Mouse (Mus musculus): Measurements from ENCODE around the gene Txndc5. TPM values are rescaled to one million over a fixed set of nuclear protein-coding genes. Genes with fewer than 3 reads are reported as not detected.

The Txndc5 gene
- polyA plus RNA-seq (2016; fragmentation: Nextera tagmentation; extraction: Ambion mirVana), result 131 and 155 TPM in 2 replicates

GRCm38 (mm10) chr13:38528687-38529294, at the start of gene Txndc5:
Gene Txndc5, minus strand, starts transcription at chr13:38528824.
- Histone ChIP-seq H3K4me3 (peak within 1 kb of the TSS; percentile 89), H3K27me3 (ENCODE audit: low read depth, poor library complexity, severe bottlenecking) (0 out of 2 replicates have a peak, but pooled peaks cover 6% of the 10 kb centered on the region), H3K36me3 (no peaks in the 10 kb centered on the region)

GRCm38 (mm10) chr13:38574668-38575067, 46.0 kb upstream of the Txndc5 start:
- 85% methylated on average over 3 of the region's 3 CpGs for WGBS
- no peaks in the 10 kb centered on the region for H3K4me1 ChIP-seq
- H3K9me3 ChIP-seq (replicated peaks), result no peaks in the 10 kb centered on the region
- no peak for DNase-seq (ENCODE audit: low spot score)
- H3K4me3 ChIP-seq, result no peak overlapping the region
- H3K27ac ChIP-seq (replicated peaks), result no peak overlapping the region
- H3K36me3 ChIP-seq, result no peaks in the 10 kb centered on the region
- H3K27me3 ChIP-seq (ENCODE audit: low read depth, poor library complexity, severe bottlenecking), result no peaks in the 10 kb centered on the region

More at GRCm38 (mm10) chr13:38528687-38529294, at the start of gene Txndc5:
- WGBS, result 60% methylated on average over 9 of the region's 9 CpGs
- no peak for DNase-seq (ENCODE audit: low spot score)
- Histone ChIP-seq H3K27ac (replicated peaks) (peak within 1 kb of the TSS; percentile 93), H3K9me3 (replicated peaks) (no peaks in the 10 kb centered on the region), H3K4me1 (peaks cover 29% of the 10 kb centered on the region)

GRCm38 (mm10) chr13:38573281-38573680, 44.7 kb upstream of the Txndc5 start:
- no peaks in the 10 kb centered on the region for H3K36me3 ChIP-seq
- WGBS, result 94% methylated on average over 1 of the region's 1 CpGs
- no peaks in the 10 kb centered on the region for H3K27me3 ChIP-seq (ENCODE audit: low read depth, poor library complexity, severe bottlenecking)
- no peaks in the 10 kb centered on the region for H3K9me3 ChIP-seq (replicated peaks)
- H3K4me1 ChIP-seq, result no peaks in the 10 kb centered on the region
- DNase-seq (ENCODE audit: low spot score), result no peak
- H3K27ac ChIP-seq (replicated peaks), result no peak overlapping the region
- no peak overlapping the region for H3K4me3 ChIP-seq

- no peak for DNase-seq (ENCODE audit: low spot score)
- no peaks in the 10 kb centered on the region for H3K4me1 ChIP-seq
- WGBS, result 81% methylated on average over 4 of the region's 4 CpGs
- no peak overlapping the region for H3K4me3 ChIP-seq
- no peak overlapping the region for H3K27ac ChIP-seq (replicated peaks)
- no peaks in the 10 kb centered on the region for H3K27me3 ChIP-seq (ENCODE audit: low read depth, poor library complexity, severe bottlenecking)
- H3K9me3 ChIP-seq (replicated peaks), result no peaks in the 10 kb centered on the region
- no peaks in the 10 kb centered on the region for H3K36me3 ChIP-seq
These were observed 36.6 kb upstream of the Txndc5 start for GRCm38 (mm10) chr13:38565245-38565644.

- no peak overlapping the region for H3K4me3 ChIP-seq
- 84% methylated on average over 11 of the region's 11 CpGs for WGBS
- no peaks in the 10 kb centered on the region for H3K4me1 ChIP-seq
- DNase-seq (ENCODE audit: low spot score), result no peak
- H3K36me3 ChIP-seq, result no peaks in the 10 kb centered on the region
- no peak overlapping the region for H3K27ac ChIP-seq (replicated peaks)
- H3K27me3 ChIP-seq (ENCODE audit: low read depth, poor library complexity, severe bottlenecking), result no peaks in the 10 kb centered on the region
- H3K9me3 ChIP-seq (replicated peaks), result no peaks in the 10 kb centered on the region
These were observed 26.0 kb upstream of the Txndc5 start for GRCm38 (mm10) chr13:38554611-38555010.

GRCm38 (mm10) chr13:38554210-38554609, 25.6 kb upstream of the Txndc5 start:
- no peak overlapping the region for H3K4me3 ChIP-seq
- H3K27ac ChIP-seq (replicated peaks), result no peak overlapping the region
- no peaks in the 10 kb centered on the region for H3K27me3 ChIP-seq (ENCODE audit: low read depth, poor library complexity, severe bottlenecking)
- H3K4me1 ChIP-seq, result no peaks in the 10 kb centered on the region
- 84% methylated on average over 3 of the region's 3 CpGs for WGBS
- no peaks in the 10 kb centered on the region for H3K36me3 ChIP-seq
- H3K9me3 ChIP-seq (replicated peaks), result no peaks in the 10 kb centered on the region
- no peak for DNase-seq (ENCODE audit: low spot score)

- Histone ChIP-seq H3K4me3 (no peak overlapping the region), H3K4me1 (no peaks in the 10 kb centered on the region), H3K27ac (replicated peaks) (no peak overlapping the region), H3K36me3 (no peaks in the 10 kb centered on the region), H3K9me3 (replicated peaks) (no peaks in the 10 kb centered on the region), H3K27me3 (ENCODE audit: low read depth, poor library complexity, severe bottlenecking) (no peaks in the 10 kb centered on the region)
- DNase-seq (ENCODE audit: low spot score), result no peak
- WGBS, result 81% methylated on average over 5 of the region's 5 CpGs
These were observed 20.1 kb upstream of the Txndc5 start for GRCm38 (mm10) chr13:38548681-38549080.

GRCm38 (mm10) chr13:38547717-38548116, 19.1 kb upstream of the Txndc5 start:
- Histone ChIP-seq H3K4me1 (no peaks in the 10 kb centered on the region), H3K9me3 (replicated peaks) (no peaks in the 10 kb centered on the region), H3K4me3 (no peak overlapping the region), H3K27me3 (ENCODE audit: low read depth, poor library complexity, severe bottlenecking) (no peaks in the 10 kb centered on the region), H3K36me3 (no peaks in the 10 kb centered on the region), H3K27ac (replicated peaks) (no peak overlapping the region)
- 89% methylated on average over 5 of the region's 5 CpGs for WGBS
- no peak for DNase-seq (ENCODE audit: low spot score)

- Histone ChIP-seq H3K4me1 (no peaks in the 10 kb centered on the region), H3K9me3 (replicated peaks) (no peaks in the 10 kb centered on the region), H3K4me3 (no peak overlapping the region), H3K27me3 (ENCODE audit: low read depth, poor library complexity, severe bottlenecking) (no peaks in the 10 kb centered on the region), H3K27ac (replicated peaks) (no peak overlapping the region), H3K36me3 (no peaks in the 10 kb centered on the region)
- DNase-seq (ENCODE audit: low spot score), result no peak
- WGBS, result 87% methylated on average over 4 of the region's 4 CpGs
These were observed 18.1 kb upstream of the Txndc5 start for GRCm38 (mm10) chr13:38546754-38547153.

- no peak for DNase-seq (ENCODE audit: low spot score)
- H3K4me1 ChIP-seq, result no peaks in the 10 kb centered on the region
- 75% methylated on average over 3 of the region's 3 CpGs for WGBS
- no peaks in the 10 kb centered on the region for H3K9me3 ChIP-seq (replicated peaks)
- no peak overlapping the region for H3K4me3 ChIP-seq
- H3K27ac ChIP-seq (replicated peaks), result no peak overlapping the region
- no peaks in the 10 kb centered on the region for H3K27me3 ChIP-seq (ENCODE audit: low read depth, poor library complexity, severe bottlenecking)
- no peaks in the 10 kb centered on the region for H3K36me3 ChIP-seq
These were observed 16.8 kb upstream of the Txndc5 start for GRCm38 (mm10) chr13:38545460-38545859.

GRCm38 (mm10) chr13:38544769-38545445, 16.3 kb upstream of the Txndc5 start:
- Histone ChIP-seq H3K4me1 (no peaks in the 10 kb centered on the region), H3K27me3 (ENCODE audit: low read depth, poor library complexity, severe bottlenecking) (no peaks in the 10 kb centered on the region), H3K27ac (replicated peaks) (no peak overlapping the region), H3K9me3 (replicated peaks) (no peaks in the 10 kb centered on the region), H3K4me3 (no peak overlapping the region), H3K36me3 (no peaks in the 10 kb centered on the region)
- DNase-seq (ENCODE audit: low spot score), result no peak
- 87% methylated on average over 8 of the region's 8 CpGs for WGBS

GRCm38 (mm10) chr13:38543455-38544125, 15.0 kb upstream of the Txndc5 start:
- WGBS, result 84% methylated on average over 8 of the region's 8 CpGs

More at GRCm38 (mm10) chr13:38543455-38544125, 15.0 kb upstream of the Txndc5 start:
- Histone ChIP-seq H3K4me3 (no peak overlapping the region), H3K4me1 (no peaks in the 10 kb centered on the region), H3K9me3 (replicated peaks) (no peaks in the 10 kb centered on the region), H3K27me3 (ENCODE audit: low read depth, poor library complexity, severe bottlenecking) (no peaks in the 10 kb centered on the region), H3K36me3 (no peaks in the 10 kb centered on the region), H3K27ac (replicated peaks) (no peak overlapping the region)
- DNase-seq (ENCODE audit: low spot score), result no peak

Data from midbrain, embryonic 10.5 days (tissue).